Mouse (Mus musculus): ENCODE measurements around the gene Wdr66.
"Not testable (repeated sequence)": the region's sequence is repeated elsewhere in the genome, so short reads cannot be mapped to it uniquely, and the experiment has no call there.

DNA sequence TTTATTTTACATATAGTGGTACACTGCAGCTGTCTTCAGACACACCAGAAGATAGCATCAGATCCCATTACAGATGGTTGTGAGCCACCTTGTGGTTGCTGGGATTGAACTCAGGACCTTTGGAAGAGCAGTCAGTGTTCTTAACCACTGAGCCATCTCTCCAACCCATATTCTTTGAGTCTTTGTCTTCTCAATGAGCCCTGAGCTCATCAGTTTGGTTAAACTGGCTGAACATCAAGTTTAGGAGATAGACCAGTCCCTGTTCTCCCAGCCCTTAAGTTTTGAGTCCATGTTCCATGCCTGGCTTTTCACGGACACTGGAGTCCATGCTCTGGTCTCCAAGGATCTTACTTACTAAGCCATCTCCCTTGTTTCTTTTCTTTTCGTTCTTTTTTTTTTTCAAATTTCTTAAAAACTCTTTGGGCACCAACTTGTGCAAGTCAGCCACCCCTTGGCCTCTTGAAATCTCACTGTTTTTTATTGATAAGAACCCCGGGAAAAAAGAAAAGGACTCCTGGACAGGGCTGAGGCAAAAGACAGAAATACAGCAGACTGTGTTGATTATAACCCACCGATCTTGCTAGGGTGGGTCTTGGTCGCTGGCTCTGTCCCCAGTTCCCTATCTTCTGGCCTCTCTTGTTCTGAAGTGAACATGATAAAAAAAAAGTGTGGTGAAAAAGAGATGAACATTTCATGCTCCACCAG lies 29.4 kb upstream of the Wdr66 start:
- TF ChIP-seq CTCF (IDR thresholded peaks at IDR 0.05; ENCODE audit: borderline replicate concordance, insufficient read depth, low read depth, low read length); POLR2A (IDR thresholded peaks at IDR 0.05; ENCODE audit: borderline replicate concordance, insufficient read depth, low read length): not testable (repeated sequence)
